Mouse (Mus musculus) cerebellum, postnatal 14 days (tissue): ENCODE data around the gene Il31ra.

Source experiments
- DNase-seq, 2 experiments: peaks; one replicate each; pipeline ENCODE4 v3.0.0; 2021; ENCODE audit warnings: mixed read lengths in 2 of 2

The Il31ra gene

GRCm38 (mm10) chr13:112556501-112556900 is 37.7 kb downstream of the Il31ra start:
- no peak for DNase-seq

- DNase-seq = no peak
Measured at GRCm38 (mm10) chr13:112553304-112553703, 40.9 kb downstream of the Il31ra start.

- no peak for DNase-seq
Measured at GRCm38 (mm10) chr13:112551641-112552548, 42.3 kb downstream of the Il31ra start.

GRCm38 (mm10) chr13:112541223-112541975 is 52.8 kb downstream of the Il31ra start:
- DNase-seq = no peak

GRCm38 (mm10) chr13:112540616-112541015 is 53.5 kb downstream of the Il31ra start:
- no peak for DNase-seq

GRCm38 (mm10) chr13:112537065-112537464 is 57.1 kb downstream of the Il31ra start:
- DNase-seq = no peak

- no peak for DNase-seq
Measured at GRCm38 (mm10) chr13:112536611-112537010, 57.5 kb downstream of the Il31ra start.

GRCm38 (mm10) chr13:112533556-112533955 is 60.6 kb downstream of the Il31ra start:
- DNase-seq = peak; percentile 29 to 38

- DNase-seq = no peak
Measured at GRCm38 (mm10) chr13:112532235-112532634, 61.9 kb downstream of the Il31ra start.

GRCm38 (mm10) chr13:112529893-112530292 is 64.3 kb downstream of the Il31ra start:
- peak; percentile 80 to 86 for DNase-seq

GRCm38 (mm10) chr13:112527186-112527585 is 67.0 kb downstream of the Il31ra start:
- DNase-seq = no peak

- DNase-seq = no peak
Measured at GRCm38 (mm10) chr13:112523346-112523970, 70.7 kb downstream of the Il31ra start.

GRCm38 (mm10) chr13:112522896-112523295 is 71.3 kb downstream of the Il31ra start:
- no peak for DNase-seq

GRCm38 (mm10) chr13:112522261-112522660 is 71.9 kb downstream of the Il31ra start:
- no peak for DNase-seq

GRCm38 (mm10) chr13:112514546-112514945 is 79.6 kb downstream of the Il31ra start:
- no peak for DNase-seq

GRCm38 (mm10) chr13:112512824-112513223 is 81.3 kb downstream of the Il31ra start:
- no peak for DNase-seq

GRCm38 (mm10) chr13:112511810-112512209 is 82.3 kb downstream of the Il31ra start:
- DNase-seq = no peak

- peak in 1 of 2 experiments; percentile 36 for DNase-seq
Measured at GRCm38 (mm10) chr13:112511261-112511660, 82.9 kb downstream of the Il31ra start.

- no peak for DNase-seq
Measured at GRCm38 (mm10) chr13:112510437-112511212, 83.5 kb downstream of the Il31ra start.

GRCm38 (mm10) chr13:112509465-112509864 is 84.7 kb downstream of the Il31ra start:
- DNase-seq = peak; percentile 75 to 78

GRCm38 (mm10) chr13:112508487-112508886 is 85.7 kb downstream of the Il31ra start:
- DNase-seq = no peak

- no peak for DNase-seq
Measured at GRCm38 (mm10) chr13:112507691-112508090, 86.5 kb downstream of the Il31ra start.
